In the genomic region with DNA sequence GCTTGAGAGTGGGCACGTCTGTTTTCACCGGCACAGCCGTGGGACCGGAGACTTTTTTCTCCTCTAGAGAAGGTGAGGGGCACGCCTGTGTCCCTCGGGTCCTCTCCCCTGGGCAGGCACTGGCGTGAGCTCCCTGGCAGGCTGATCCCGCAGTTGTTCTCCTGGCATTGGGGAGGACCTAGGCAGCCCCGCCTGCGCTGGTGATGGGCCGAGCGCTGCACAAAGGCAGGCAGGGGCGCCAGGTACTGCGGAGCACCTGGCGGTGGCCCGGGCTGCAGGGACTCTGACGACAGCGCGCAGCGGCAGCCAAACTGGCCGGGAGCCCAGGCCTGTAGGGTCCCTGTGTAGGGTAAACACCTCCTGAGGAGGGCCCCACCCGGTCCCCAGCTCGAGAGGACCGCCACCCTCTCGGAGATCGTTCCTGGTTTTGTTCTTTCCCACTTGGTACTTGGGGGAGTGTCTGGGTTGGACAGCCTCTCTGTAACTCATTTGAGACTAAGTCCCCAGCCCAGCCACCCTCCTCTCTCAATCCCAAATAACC, we compare ENCODE assay signal across 8 mouse cellular contexts. TPM values are rescaled to one million over a fixed set of nuclear protein-coding genes. Genes with fewer than 3 reads are reported as not detected.
DNase-seq lines count a peak whose midpoint lies in the region; ATAC-seq and TF ChIP-seq lines count a peak whose summit lies in the region.

No protein-coding gene starts in this region.

- DNase-seq in CD4-positive, CD25-positive, alpha-beta regulatory T cell, adult 2 months (ENCODE audit: low read depth, low spot score) = peak; percentile 60
- DNase-seq in ZHBTc4 (ENCODE audit: low read depth, low spot score) = peak; percentile 38
- peak; percentile 61 for DNase-seq in embryonic facial prominence, embryonic 14.5 days (ENCODE audit: low spot score)
- DNase-seq in kidney, postnatal 0 days (ENCODE audit: low spot score) = peak; percentile 66
- DNase-seq in lung, postnatal 4 days = peak; percentile 84 to 93
- DNase-seq in splenic B cell, adult 2 months (ENCODE audit: low read depth, low spot score) = peak; percentile 52
- no peak for DNase-seq in left cerebral cortex, postnatal 36 days (ENCODE audit: low spot score in 2 of 2)

- peak; percentile 64 for ATAC-seq in embryonic facial prominence, embryonic 14.5 days (ENCODE audit: low read depth)
- peak; percentile 44 for ATAC-seq in heart, embryonic 15.5 days (replicated peaks; ENCODE audit: insufficient number of reproducible peaks, insufficient read depth, low FRiP score, low read depth)
- ATAC-seq in kidney, postnatal 0 days (replicated peaks; ENCODE audit: low FRiP score, low read depth) = peak; percentile 53

- peak overlapping the region; percentile 80 for H3K9ac ChIP-seq in embryonic facial prominence, embryonic 14.5 days (ENCODE audit: low read depth, low read length)
- H3K9ac ChIP-seq in heart, embryonic 15.5 days = peak overlapping the region; percentile 76
- H3K9ac ChIP-seq in kidney, postnatal 0 days (ENCODE audit: low read depth, low read length) = peak overlapping the region; percentile 83

- under 1% methylated on average over 19 of the region's 26 CpGs for WGBS in embryonic facial prominence, embryonic 14.5 days
- under 1% methylated on average over 26 of the region's 26 CpGs for WGBS in heart, embryonic 15.5 days
- WGBS in kidney, postnatal 0 days = 0% methylated on average over 26 of the region's 26 CpGs

- intact Hi-C loops in left cerebral cortex, postnatal 36 days (cut with DNase I) = loop anchor here (2.0 to 5.0 kb wide), 3 partner anchors 54 to 183 kb away; a partner anchor contains a TSS

- TF ChIP-seq CTCF in kidney, postnatal 0 days (IDR thresholded peaks at IDR 0.05; ENCODE audit: low read depth) = 0 out of 2 replicates have a peak, but pooled peaks have one; percentile 14

- peak overlapping the region; percentile 99 for H3K4me2 ChIP-seq in embryonic facial prominence, embryonic 14.5 days (ENCODE audit: low read depth, low read length)
- H3K4me2 ChIP-seq in heart, embryonic 15.5 days = peak overlapping the region; percentile 95
- H3K4me2 ChIP-seq in kidney, postnatal 0 days (ENCODE audit: low read length) = peak overlapping the region; percentile 100

- H3K4me3 ChIP-seq in embryonic facial prominence, embryonic 14.5 days (ENCODE audit: low read depth, low read length) = peak overlapping the region; percentile 75
- H3K4me3 ChIP-seq in heart, embryonic 15.5 days = peak overlapping the region; percentile 60
- H3K4me3 ChIP-seq in kidney, postnatal 0 days (replicated peaks; ENCODE audit: low read depth, low read length) = peak overlapping the region; percentile 82

- no peaks in the 10 kb centered on the region for H3K9me3 ChIP-seq in embryonic facial prominence, embryonic 14.5 days (ENCODE audit: control insufficient read depth, low read length)
- H3K9me3 ChIP-seq in heart, embryonic 15.5 days (replicated peaks) = no peaks in the 10 kb centered on the region
- no peaks in the 10 kb centered on the region for H3K9me3 ChIP-seq in kidney, postnatal 0 days (replicated peaks; ENCODE audit: low read length)

- no peaks in the 10 kb centered on the region for H3K27me3 ChIP-seq in embryonic facial prominence, embryonic 14.5 days (replicated peaks; ENCODE audit: control insufficient read depth, insufficient read depth, low read length)
- no peaks in the 10 kb centered on the region for H3K27me3 ChIP-seq in heart, embryonic 15.5 days
- no peaks in the 10 kb centered on the region for H3K27me3 ChIP-seq in kidney, postnatal 0 days (ENCODE audit: insufficient read depth, low read length)
- no peaks in the 10 kb centered on the region for H3K27me3 ChIP-seq in splenic B cell, adult 2 months (ENCODE audit: control insufficient read depth, insufficient read depth, low read length, poor library complexity, severe bottlenecking)

- H3K27ac ChIP-seq in embryonic facial prominence, embryonic 14.5 days (replicated peaks; ENCODE audit: low read depth, low read length) = peak overlapping the region; percentile 93
- peak overlapping the region; percentile 93 for H3K27ac ChIP-seq in heart, embryonic 15.5 days
- H3K27ac ChIP-seq in kidney, postnatal 0 days = peak overlapping the region; percentile 85

- no peaks in the 10 kb centered on the region for H3K36me3 ChIP-seq in embryonic facial prominence, embryonic 14.5 days (ENCODE audit: control insufficient read depth, insufficient read depth, low read length)
- no peaks in the 10 kb centered on the region for H3K36me3 ChIP-seq in heart, embryonic 15.5 days
- no peaks in the 10 kb centered on the region for H3K36me3 ChIP-seq in kidney, postnatal 0 days (ENCODE audit: insufficient read depth, low read length)
- H3K36me3 ChIP-seq in splenic B cell, adult 2 months (ENCODE audit: control insufficient read depth, insufficient read depth, low read length, poor library complexity, severe bottlenecking) = no peaks in the 10 kb centered on the region

- peaks cover 13% of the 10 kb centered on the region for H3K4me1 ChIP-seq in embryonic facial prominence, embryonic 14.5 days (ENCODE audit: control insufficient read depth, insufficient read depth, low read length)
- peaks cover 6% of the 10 kb centered on the region; the same call in 1 of the 2 replicates for H3K4me1 ChIP-seq in heart, embryonic 15.5 days (replicated peaks)
- peaks cover 3% of the 10 kb centered on the region; the same call in 1 of the 2 replicates for H3K4me1 ChIP-seq in kidney, postnatal 0 days (replicated peaks; ENCODE audit: insufficient read depth, low read length)

RNA-seq across cellular contexts. Expression of a gene that starts 0.9 kb away (rescaled TPM):
- polyA plus RNA-seq in embryonic facial prominence, embryonic 14.5 days (2014; fragmentation: Nextera tagmentation; extraction: Ambion mirVana) = 19.3 and 22.4 TPM in 2 replicates
- 11.8 and 15.2 TPM in 2 replicates for polyA plus RNA-seq in heart, embryonic 15.5 days (2015; fragmentation: Nextera tagmentation; extraction: Ambion mirVana)
- polyA plus RNA-seq in kidney, postnatal 0 days (2015; fragmentation: Nextera tagmentation; extraction: Ambion mirVana) = 17.0 and 20.2 TPM in 2 replicates
- total RNA-seq in left cerebral cortex, postnatal 36 days (2021) = 10 to 100 TPM; 14.6 to 14.7 TPM

Comparison
In these comparisons a context has a peak if more than half of its experiments do, and no peak if none do; other contexts are left out.
1. DNase-seq: peak in CD4-positive, CD25-positive, alpha-beta regulatory T cell, adult 2 months (single experiment), ZHBTc4 (single experiment), embryonic facial prominence, embryonic 14.5 days (single experiment), kidney, postnatal 0 days (single experiment), lung, postnatal 4 days (2 of 2) and splenic B cell, adult 2 months (single experiment); none in left cerebral cortex, postnatal 36 days (0 of 2).
2. Peak in every context shown above with its lines, with median percentiles within 50 percentile points of each other: ATAC-seq, H3K27ac ChIP-seq, H3K4me2 ChIP-seq, H3K4me3 ChIP-seq and H3K9ac ChIP-seq.